Mouse (Mus musculus): Measurements from ENCODE around the gene Atp6v0a4.

Gene Atp6v0a4

DNA sequence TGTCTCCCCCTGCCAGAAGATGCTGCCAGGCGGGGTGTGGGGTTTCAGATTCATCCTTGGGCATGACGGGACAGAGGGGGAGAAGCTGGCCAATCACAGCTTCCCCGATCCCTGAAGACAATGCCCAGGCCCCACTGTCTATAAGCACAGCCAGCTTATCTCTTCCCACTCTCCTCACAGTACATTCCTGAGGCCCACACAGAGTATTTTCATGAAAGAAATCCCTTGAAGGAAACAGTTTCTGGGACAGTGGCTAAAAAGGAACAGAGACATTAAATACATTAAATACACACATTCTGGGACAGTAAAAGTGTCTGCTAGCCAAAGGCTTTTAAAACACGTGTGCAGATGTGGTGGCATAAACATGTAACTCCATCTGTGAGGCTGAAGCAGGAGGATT, 44.0 kb downstream of the Atp6v0a4 start:
- ATAC-seq (ENCODE audit: low TSS enrichment), result peak; percentile 88

DNA sequence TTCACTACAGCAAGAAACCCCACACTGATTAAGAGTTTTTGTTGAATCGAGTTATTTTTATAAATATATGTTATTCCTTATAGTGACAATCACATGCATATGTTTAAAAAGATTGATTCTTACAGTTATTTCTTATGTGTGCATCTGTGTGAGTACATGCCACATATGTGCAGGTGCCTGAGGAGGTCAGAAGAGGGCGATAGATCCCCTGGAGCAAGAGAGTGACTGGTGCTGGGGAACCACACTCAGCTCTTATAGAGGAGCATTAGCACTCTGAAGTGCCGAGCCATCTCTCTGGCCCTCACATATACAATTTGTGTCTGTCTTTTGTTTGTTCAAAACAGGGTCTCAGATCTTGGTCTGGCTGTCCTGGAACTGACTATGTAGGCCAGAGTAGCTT, 50.8 kb downstream of the Atp6v0a4 start:
- ATAC-seq (ENCODE audit: low TSS enrichment), result no peak

DNA sequence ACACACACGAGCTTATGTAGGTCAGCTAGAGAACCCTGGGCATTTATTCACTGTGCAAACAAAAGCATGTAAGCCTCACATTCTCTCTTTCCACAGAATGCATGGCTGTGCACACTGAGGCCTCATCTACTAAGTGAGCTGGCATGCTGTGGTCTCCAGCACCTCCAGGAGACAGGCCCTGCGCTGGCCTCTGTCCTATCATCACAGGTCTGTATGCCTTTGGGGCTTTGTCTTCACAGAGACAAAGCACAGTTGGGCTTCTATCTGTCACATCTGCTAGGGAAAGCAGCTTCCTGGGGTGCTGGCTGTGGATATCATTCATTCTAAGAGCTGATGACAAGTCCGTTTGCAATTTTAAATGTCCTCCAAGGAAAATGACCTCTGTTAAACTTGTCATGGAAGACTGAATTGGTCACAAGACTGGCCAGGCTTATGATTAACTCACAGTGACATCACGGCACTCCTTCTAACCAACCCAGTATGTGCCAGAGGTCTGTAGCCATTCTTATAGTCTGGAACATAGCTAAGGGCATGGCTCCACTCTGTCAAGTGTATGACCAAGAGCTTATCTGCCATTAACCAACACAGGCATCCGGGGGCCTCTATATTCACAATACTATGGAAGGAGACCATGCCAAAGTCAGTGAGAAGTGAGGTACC, 52.1 kb downstream of the Atp6v0a4 start:
- ATAC-seq (ENCODE audit: low TSS enrichment), result peak; percentile 72; the same call in 1 of the 2 replicates

DNA sequence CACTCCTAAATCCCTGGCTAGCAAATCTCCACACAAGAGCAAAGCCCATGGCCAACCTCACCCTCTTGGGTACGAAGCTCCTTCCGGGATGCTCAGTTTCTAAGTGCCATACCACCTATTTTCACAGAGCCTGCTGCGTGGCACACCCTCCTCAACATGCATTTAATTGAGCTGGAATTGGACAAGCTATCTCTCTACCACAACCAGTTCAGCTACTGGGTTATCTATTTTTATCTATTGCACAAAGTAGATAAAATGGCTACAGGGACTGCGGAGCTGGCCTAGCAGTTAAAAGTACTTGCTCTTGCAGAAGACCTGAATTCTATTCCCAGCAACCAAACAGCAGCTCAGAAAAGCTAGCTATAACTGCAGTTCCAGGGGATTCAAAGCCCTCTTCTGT, 53.1 kb downstream of the Atp6v0a4 start:
- ATAC-seq (ENCODE audit: low TSS enrichment), result no peak

DNA sequence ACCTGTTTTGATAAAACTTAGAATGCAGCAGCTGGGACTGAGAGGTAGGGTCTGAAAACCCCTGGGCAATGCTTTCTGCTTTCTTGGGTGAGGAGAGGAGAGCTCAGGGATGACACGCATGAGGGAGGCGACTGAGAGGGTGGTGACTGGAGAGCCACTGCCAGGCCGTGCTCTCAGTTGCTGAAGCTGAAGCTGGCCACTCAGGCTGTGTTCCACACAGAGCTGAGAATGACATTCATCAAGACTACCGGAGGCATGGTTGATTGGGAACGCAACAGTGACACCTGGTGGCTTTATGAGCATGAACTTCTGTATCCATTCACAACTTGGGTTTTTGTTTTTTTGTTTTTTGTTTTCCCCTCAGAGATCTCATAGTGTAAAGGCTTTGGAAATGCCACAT, 58.2 kb downstream of the Atp6v0a4 start:
- peak; percentile 78 for ATAC-seq (ENCODE audit: low TSS enrichment)

DNA sequence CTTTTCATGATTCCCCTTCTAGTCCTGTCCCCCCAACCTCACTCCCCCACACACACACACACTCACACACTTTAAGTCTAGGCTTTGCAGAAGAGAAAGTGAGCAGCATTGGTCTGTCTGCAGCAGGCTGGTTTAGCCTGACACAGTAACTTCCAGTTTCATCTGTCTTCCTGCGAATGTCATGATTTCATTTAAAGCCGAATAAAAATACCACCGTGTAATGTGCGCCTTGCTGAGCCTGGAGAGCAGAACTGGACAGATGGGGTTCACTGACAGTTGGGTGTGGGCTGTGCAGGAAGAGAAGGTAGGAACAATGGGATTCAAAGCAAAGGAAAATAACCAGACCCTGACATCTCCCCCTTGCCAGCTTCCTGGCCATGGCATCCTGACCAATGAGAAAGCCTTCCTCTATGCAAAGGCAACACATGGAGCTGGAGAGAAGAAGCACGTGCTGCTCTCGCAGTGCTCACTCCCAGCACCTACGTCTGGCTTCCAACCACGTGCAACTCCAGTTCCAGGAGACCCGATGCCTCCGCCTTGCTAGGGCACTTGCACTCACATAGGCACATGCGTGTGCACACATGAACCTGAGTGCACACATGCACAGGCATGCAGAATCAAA, 58.8 kb downstream of the Atp6v0a4 start:
- ATAC-seq (ENCODE audit: low TSS enrichment), result peak; percentile 83

DNA sequence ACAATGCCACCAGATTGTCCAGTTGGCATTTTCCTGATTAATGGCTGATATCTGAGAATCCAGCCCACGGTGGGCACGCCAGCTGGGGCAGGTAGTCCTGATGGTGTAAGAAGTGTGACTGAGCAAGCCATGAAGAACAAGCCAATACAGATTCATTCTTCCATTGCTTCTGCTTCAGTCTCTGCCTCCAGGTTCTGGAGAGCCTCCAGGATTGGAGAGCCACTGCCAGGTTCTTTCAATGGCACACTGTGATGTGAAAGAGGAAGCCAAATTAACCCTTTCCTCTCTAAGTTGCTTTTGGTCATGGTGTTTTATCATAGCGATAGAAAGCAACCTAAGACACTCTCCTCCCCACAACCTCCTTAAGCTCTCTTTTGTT, 59.3 kb downstream of the Atp6v0a4 start:
- peak; percentile 79 for ATAC-seq (ENCODE audit: low TSS enrichment)

DNA sequence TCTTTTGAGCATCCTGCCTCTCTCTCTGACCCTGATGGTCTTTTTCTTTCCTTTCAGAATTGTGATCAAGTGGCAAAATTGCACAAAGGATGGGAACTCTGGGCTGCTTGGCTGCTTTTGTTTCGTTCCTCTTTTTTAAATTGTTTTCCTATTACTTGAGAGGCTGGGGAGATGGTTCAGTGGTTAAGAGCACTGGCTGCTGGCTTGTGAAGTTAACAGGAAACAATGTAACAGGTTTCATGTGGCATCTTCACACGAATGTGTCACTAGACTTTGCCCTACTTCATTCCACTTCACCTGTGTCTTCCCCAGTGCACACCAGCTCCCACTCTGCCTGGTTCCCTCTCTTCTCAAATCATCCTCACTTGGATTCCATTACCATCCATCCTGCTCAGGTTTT, 59.8 kb downstream of the Atp6v0a4 start:
- ATAC-seq (ENCODE audit: low TSS enrichment), result no peak

DNA sequence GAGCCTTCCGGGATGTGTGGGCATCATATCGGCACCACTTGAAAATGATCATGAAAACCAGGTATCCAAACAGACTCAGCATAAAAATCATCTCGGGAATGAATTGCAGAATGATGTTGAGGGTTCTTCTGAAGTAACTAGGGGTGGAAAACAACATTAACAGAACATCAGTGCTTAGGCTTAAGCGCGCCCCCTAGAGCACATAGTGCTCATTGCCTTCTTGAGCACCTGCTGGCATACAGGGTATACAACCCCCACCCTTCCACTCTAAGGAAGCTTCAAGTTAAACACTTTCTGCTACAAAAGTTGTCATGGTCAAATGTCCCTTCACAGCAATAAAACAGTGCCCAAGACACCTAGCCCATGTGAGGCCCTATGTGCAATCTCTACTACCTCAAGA, 65.6 kb downstream of the Atp6v0a4 start:
- peak; percentile 67; the same call in 1 of the 2 replicates for ATAC-seq (ENCODE audit: low TSS enrichment)

DNA sequence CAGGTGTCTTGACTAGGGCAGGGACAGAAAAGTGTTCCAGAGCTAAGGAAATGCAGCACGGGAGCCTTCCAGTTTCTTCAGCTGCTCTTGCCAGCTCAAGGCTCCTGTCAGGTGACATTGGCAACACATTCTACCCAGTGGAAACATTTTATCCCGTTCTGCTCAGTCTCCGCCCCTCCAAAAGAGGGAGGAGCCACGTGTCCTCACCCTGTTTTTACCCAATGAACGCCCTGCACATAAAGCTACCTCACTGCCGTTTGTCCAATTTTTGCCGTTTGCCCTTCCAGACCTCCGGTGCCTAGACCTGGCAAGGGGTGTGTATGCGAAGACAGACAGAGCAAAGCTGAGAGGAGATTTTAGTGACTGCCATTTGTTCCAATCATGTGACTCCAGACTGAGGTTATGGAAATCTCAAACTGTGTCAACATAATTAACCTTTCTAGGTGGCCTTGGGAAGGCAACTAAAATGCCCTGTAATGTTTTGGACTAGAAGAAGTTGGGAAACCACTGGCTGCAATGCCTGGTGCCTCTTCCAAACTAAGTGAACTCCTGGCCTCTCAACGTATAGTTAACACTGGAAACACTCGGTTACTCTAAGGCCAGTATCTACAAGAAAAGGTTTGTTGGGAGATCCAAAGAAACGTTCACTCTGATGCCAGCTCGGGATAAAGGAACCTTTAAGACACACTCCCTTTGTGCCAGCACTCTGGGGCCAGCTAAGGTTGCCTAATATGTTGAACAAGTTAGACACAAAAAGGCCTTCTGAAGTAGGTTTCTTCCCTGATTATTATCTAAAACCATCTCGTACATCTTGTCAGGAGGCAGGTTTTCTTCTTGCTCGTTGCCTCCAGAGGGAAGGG, 68.7 kb downstream of the Atp6v0a4 start:
- ATAC-seq (ENCODE audit: low TSS enrichment), result no peak

DNA sequence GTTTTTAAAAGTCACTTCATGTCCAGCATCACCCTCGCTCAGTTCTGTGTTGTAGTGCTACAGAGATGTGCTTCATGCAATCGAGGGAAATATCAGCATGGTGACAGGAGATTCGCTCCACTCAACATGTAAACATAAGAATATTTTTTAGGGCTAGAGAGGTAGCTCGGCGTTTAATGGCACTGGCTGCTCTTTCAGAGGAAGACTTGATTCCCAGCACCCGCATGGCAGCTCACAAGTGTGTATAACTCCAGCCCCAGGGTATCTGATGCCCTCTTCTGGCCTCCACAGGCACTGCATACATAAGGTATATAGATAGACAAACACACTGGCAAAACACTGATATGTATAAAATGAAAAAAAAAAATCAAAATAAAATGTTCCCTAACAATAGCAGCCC, 74.8 kb downstream of the Atp6v0a4 start:
- ATAC-seq (ENCODE audit: low TSS enrichment), result no peak

DNA sequence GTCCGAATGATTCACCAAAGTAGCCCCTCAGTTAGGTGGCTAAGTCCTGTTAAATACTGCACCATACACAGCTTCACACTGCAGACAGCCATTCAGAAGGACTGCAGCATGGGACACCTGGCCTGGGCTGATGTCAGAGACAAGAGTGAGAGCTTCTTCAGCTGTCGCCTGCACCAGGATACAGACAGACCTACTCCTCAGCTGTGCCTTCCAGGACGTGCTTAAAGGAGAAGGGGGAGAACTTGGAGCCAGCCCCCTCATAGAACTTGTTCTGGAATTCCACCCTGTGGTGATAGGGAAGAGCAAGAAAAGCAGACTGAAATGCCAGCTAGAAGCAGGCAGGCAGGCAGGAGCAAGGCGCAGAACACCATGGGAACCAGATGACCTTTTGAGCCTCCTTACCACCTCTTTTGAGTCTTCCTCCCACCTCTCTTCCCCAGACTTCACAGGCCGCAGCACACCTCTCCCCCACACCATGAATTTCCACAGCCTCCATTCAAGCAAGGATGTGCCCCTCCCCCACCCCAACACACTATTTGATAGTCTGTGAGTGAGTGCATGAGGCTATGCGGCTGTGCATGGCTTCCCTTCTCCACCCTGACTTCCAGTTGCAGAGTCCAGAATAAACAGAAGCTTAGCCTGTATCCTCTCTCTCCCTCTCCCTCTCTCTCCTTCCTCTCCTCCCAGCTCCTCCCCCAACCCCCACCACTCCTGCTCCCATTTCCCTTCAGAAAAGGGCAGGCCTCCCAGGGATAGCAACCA, 75.4 kb downstream of the Atp6v0a4 start:
- ATAC-seq (ENCODE audit: low TSS enrichment), result peak; percentile 34

DNA sequence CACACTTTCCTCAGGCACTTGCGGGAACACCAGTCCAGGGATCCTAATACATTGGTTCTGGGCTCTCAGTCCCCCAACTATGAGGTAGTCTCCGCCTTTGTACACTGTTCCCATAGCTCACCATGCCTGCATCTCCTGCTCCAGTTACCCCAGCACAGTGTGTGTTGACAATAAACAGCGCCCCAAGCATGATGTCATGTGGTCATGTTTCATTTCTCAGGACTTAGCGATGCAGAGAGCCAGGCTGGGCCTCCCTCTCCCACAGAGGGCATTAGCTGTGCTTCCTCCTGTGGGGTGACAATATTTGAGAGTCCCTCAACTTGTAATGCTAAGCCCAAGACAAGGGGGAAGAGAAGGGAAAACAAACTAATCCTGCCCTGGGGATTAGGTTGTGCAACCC, 76.4 kb downstream of the Atp6v0a4 start:
- ATAC-seq (ENCODE audit: low TSS enrichment), result no peak

DNA sequence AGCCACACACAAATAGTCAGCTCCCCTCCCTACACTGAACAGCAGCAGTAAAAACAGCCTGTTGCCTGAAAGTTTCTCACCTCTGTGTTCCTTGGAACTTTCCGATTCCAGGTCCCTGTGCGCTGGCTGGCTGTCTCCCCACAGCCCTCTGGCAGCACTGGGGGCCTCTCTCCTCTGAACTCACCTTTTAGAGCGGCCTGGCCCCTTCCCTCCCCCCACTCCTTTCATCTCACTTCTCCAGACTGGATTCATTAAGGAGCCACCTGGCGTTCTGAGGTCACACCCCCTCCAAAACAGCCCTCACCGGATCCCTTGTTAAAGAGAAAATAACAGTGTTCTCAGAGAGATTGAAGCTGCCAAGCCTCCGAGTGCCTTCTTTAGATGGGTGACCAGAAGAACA, 77.5 kb downstream of the Atp6v0a4 start, which contains the start of gene Svopl:
Gene Svopl, minus strand, starts transcription at position 159 of the 400 bp plus-strand sequence.
- no peak for ATAC-seq (ENCODE audit: low TSS enrichment)

DNA sequence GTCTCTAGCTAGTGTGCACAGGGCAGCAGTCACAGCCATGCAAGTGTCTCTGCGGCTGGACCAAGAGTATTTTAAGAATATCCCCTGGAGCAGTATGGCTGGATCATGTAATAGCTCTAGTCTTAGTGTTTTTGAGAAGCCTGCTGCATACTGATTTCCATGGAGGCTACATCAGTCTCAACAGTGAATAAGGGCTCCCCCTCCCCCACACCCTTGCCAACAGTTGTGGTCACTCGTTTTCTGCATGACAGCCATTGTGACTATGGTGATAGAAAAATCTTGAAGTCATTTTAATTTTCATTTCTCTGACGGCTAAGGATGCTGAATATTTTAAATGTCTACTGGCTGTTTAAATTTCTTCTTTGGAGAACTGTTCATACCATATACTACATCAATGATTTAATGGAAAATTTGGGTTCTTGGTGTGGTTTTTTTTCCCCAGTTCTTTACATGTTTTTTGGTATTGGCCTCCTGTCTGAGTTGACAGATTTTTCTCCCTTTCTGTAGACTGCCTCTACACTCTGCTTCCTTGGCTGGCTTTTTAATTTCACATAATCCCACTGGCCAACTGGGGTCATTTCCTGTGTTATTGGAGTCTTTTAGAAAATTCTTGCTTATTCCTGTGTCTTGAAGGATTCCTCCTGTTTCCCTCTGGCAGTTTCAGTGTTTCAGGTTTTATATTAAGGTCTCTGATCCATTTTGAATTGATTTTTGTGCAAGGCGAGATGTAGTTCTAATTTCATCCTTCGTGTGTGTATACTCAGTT, 91.4 kb downstream of the Atp6v0a4 start:
- ATAC-seq (ENCODE audit: low TSS enrichment), result no peak

DNA sequence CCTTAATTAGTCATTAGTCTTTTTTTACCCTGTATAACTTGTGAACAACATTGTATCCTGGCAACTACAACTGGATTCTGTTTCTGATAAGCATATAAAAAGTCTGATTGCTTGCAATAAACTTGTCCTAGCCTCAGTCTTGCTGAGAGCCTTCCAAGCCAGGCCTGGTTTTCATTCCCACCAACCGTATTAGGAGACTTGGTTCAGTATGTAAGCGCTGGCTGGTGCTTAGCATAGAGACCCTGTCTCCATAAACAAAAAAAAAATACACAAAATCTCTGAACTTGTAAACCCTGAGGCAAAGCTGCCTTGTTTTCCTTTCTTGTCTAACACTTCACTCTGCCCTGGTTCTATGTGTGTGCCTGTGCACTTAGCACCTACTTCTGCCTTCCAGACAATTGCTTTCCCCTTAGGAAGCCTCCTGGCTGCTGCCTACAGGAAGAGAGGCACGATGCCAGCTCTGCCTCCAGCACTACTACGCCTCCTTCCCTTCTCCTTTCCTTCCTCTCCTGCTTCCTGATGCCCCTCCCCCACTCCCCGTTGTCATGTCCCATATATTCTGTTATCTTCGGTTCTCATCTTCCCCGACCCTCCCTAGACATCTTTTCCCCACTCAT, 92.4 kb downstream of the Atp6v0a4 start:
- ATAC-seq (ENCODE audit: low TSS enrichment), result peak; percentile 93

DNA sequence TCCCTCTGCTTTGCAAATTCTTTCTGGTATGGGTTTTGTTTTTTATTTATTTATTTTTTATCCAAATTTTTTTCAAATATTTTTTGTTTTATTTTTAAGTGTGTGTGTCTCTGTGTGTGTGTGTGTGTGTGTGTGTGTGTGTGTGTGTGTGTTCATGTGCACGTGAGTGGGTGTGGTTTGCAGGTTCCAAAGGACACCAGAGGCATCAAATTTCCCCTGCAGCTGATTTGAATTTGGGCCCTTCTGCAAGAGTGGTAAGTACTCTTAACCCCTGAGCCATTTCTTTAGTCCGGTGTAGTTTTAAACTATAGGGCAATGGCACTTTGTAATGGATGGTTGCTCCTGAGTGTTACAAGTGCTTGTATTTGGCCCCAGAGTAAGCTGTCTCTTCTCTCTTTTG, 96.2 kb downstream of the Atp6v0a4 start:
- no peak for ATAC-seq (ENCODE audit: low TSS enrichment)

DNA sequence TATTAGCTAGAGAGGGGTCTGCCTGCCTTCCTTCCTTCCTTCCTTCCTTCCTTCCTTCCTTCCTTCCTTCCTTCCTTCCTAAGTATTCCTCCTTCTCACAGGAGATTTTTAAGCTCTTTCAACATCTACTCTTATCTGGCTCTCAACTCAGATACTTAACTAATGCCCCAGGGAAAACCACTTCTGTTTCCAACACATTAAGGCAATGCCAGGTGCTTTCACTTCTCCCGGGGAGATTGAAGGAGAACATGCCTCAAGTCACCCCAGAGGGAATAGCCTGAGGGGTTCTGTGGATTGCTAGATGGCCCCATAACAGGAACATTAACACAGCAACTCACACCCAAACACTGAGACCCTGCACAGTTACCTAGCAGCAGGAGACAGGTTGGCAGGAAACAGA, 96.6 kb downstream of the Atp6v0a4 start:
- no peak for ATAC-seq (ENCODE audit: low TSS enrichment)

DNA sequence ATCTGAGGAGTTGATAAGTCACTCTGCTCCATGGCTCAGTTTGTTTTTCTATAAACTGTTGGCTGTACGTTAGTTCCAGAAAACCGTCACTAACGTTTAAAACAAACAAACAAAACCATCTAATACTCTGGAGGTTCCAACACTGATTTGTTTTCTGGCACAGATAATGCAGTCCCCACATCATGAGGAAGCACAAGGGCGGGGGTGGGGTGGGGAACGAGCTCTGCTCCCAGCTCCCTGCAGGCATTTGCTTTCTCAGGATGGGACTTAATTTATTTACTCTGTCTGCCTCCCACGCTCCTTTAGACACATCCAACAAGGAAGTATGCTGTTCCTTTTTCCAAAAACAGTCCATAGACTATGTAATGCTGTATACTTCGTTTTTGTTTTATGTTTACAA, 101.1 kb downstream of the Atp6v0a4 start:
- no peak for ATAC-seq (ENCODE audit: low TSS enrichment)

DNA sequence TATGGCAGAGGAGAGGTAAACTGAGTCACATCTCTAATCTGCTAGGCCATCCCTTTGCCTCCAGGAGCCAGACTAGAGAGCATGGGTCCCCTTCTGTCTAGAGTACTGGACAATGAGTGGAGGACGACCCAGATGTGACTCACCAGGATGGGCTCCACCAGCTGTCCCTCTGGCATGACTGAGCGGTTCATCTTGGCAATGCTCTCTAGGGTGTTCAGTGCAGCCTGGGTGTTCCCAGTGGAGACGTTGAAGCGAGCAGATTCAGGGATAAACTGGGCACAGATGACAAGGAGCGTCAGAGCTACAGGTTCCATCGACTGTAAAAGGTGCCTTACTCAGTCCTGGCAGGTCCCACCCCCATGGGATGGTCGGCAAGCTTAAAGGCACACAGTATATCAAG, 103.0 kb downstream of the Atp6v0a4 start:
- ATAC-seq (ENCODE audit: low TSS enrichment), result no peak

DNA sequence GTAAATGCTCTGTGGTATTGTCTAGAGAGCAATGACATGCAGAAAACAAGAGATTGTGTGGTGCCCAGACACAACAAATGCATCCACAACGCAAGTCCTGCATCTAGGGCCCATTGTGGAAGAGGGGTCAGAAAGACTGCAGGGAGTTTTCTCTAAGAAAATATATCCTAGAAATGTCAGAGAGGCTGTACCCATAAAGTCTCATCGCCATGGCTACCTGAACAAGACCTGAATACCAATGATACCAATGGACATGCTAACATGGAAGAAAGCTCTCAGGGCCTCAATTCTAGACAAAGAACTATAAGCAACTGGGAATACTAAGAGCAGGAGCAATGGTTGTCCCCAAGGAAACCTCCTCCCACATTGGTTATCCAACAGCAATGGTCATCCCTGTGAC, 111.6 kb downstream of the Atp6v0a4 start:
- ATAC-seq (ENCODE audit: low TSS enrichment), result no peak

Measured in frontal cortex, adult (tissue).